Mouse (Mus musculus) embryonic fibroblast, embryonic 13.5 days (primary cell): ENCODE data around the gene Shoc2.

Source experiments
- CTCF ChIP-seq: IDR thresholded peaks from 2 replicates; pipeline ENCODE4 v1.5.1; 2011; ENCODE audit warnings: mild to moderate bottlenecking, control low read depth, low read length, moderate library complexity, borderline replicate concordance; ENCODE audit not compliant: insufficient read depth
- POLR2A ChIP-seq: IDR thresholded peaks from 2 replicates; pipeline ENCODE4 v1.6.1; 2011; ENCODE audit warnings: low read depth, mild to moderate bottlenecking, control low read depth, low read length, moderate library complexity

DNA sequence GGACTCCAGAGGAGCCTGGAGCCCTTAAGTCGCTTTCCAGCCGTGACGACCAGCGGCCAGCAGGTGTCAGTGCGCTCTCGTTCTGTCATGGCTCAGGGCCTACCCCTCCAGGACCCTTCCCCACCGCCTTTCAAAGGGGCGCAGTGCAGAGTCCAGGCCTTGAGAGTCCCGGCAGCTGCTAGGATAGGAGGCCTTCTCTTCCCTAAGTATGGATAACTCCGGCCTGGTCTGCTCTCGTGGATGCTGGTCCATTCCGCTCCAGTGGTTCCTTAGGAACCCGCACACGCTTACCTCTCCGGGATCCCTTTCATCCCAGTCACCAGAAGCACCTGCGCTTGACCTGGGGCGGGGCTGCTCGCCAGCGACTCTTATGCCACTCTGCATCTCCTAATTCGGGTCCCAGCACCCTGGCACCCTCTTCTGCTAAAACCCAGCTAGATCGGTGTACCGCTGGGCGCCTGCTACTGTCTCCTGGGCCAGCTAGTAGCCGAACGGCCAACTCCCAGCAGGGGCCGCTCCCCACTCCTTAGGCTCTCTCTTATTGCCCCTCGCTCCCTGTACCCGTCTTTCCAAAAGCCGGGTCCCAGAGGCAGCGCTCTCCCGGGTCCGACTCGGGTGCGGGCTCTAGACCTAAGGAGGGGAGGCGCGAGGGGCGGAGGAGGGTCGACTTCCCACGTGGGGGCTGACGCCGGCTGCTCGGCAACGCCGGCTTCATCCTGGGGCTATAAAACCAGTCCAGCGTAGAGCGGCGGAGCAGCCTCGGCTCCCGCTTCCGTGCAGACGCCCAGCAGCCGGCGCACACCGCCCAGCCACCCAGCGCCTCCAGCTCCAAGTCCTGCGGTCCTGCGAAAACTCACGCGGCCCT, 100.6 kb downstream of the Shoc2 start:
- TF ChIP-seq POLR2A (0 out of 2 replicates have a peak, but pooled peaks have one; percentile 43), CTCF (peak; percentile 97)
